Mouse (Mus musculus) left cerebral cortex, adult 11 months (tissue): ENCODE data around the gene BC004004.
A peak's percentile ranks its signal among the peaks of the same experiment; 100 is the strongest.
"Not testable (repeated sequence)": the region's sequence is repeated elsewhere in the genome, so short reads cannot be mapped to it uniquely, and the experiment has no call there.

Experiments
- DNase-seq: peaks from one replicate; pipeline ENCODE4 v3.0.0; 2022; ENCODE audit warnings: low spot score

Gene BC004004

GRCm38 (mm10) chr17:29260501-29260900 lies 8.1 kb upstream of the BC004004 start:
- no peak for DNase-seq

- DNase-seq, result no peak
Measured at GRCm38 (mm10) chr17:29261603-29262258, 6.9 kb upstream of the BC004004 start.

GRCm38 (mm10) chr17:29262259-29262649 lies 6.3 kb upstream of the BC004004 start:
- DNase-seq, result no peak

- DNase-seq, result no peak
Measured at GRCm38 (mm10) chr17:29263417-29263816, 5.2 kb upstream of the BC004004 start.

- peak; percentile 53 for DNase-seq
Measured at GRCm38 (mm10) chr17:29263840-29264633, 4.6 kb upstream of the BC004004 start, which contains the start of gene Ppil1. TSS of gene Ppil1 (minus strand) at chr17:29264186.

- no peak for DNase-seq
Measured at GRCm38 (mm10) chr17:29264760-29265159, 3.8 kb upstream of the BC004004 start.

- DNase-seq, result not testable (repeated sequence)
Measured at GRCm38 (mm10) chr17:29267040-29267439, 1.5 kb upstream of the BC004004 start.

GRCm38 (mm10) chr17:29267931-29268681 lies 482 bp upstream of the BC004004 start:
- DNase-seq, result no peak

GRCm38 (mm10) chr17:29269349-29269706 lies 740 bp downstream of the BC004004 start:
- DNase-seq, result no peak

- DNase-seq, result no peak
Measured at GRCm38 (mm10) chr17:29270148-29270698, 1.6 kb downstream of the BC004004 start.

GRCm38 (mm10) chr17:29273156-29273555 lies 4.6 kb downstream of the BC004004 start:
- no peak for DNase-seq

- no peak for DNase-seq
Measured at GRCm38 (mm10) chr17:29273889-29274288, 5.3 kb downstream of the BC004004 start.

GRCm38 (mm10) chr17:29280422-29280821 lies 11.8 kb downstream of the BC004004 start:
- no peak for DNase-seq

- DNase-seq, result no peak
Measured at GRCm38 (mm10) chr17:29281541-29281940, 13.0 kb downstream of the BC004004 start.

GRCm38 (mm10) chr17:29282216-29282952 lies 13.8 kb downstream of the BC004004 start:
- DNase-seq, result no peak

- no peak for DNase-seq
Measured at GRCm38 (mm10) chr17:29291793-29292192, 23.2 kb downstream of the BC004004 start.

GRCm38 (mm10) chr17:29292996-29293395 lies 24.4 kb downstream of the BC004004 start:
- no peak for DNase-seq

GRCm38 (mm10) chr17:29293807-29294605 lies 25.4 kb downstream of the BC004004 start:
- no peak for DNase-seq

- DNase-seq, result no peak
Measured at GRCm38 (mm10) chr17:29295835-29296234, 27.2 kb downstream of the BC004004 start.

- DNase-seq, result no peak
Measured at GRCm38 (mm10) chr17:29297321-29297720, 28.7 kb downstream of the BC004004 start.

- DNase-seq, result no peak
Measured at GRCm38 (mm10) chr17:29297813-29298212, 29.2 kb downstream of the BC004004 start.
